ENCODE assay signal across 8 mouse cellular contexts in genomic region chr4:150798783-150799530, GRCm38 (mm10). TPM values are rescaled to one million over a fixed set of nuclear protein-coding genes. Genes with fewer than 3 reads are reported as not detected.
DNase-seq lines count a peak whose midpoint lies in the region; ATAC-seq and TF ChIP-seq lines count a peak whose summit lies in the region.

No protein-coding gene starts in this region.

- no peaks in the 10 kb centered on the region for H3K79me2 ChIP-seq in C2C12 (ENCODE audit: control insufficient read depth, insufficient read depth)

- 12% methylated on average over 13 of the region's 13 CpGs for WGBS in embryonic facial prominence, embryonic 14.5 days
- WGBS in intestine, postnatal 0 days, result 8% methylated on average over 13 of the region's 13 CpGs
- WGBS in liver, embryonic 14.5 days (ENCODE audit: insufficient replicate concordance), result 13% methylated on average over 13 of the region's 13 CpGs
- 12% methylated on average over 13 of the region's 13 CpGs for WGBS in stomach, postnatal 0 days

- peaks cover 24% of the 10 kb centered on the region for H3K4me1 ChIP-seq in embryonic facial prominence, embryonic 14.5 days (ENCODE audit: control insufficient read depth, insufficient read depth, low read length)
- H3K4me1 ChIP-seq in intestine, postnatal 0 days (replicated peaks; ENCODE audit: control insufficient read depth, insufficient read depth, low read length), result peaks cover 8% of the 10 kb centered on the region; the same call in 1 of the 2 replicates
- H3K4me1 ChIP-seq in liver, embryonic 14.5 days (replicated peaks; ENCODE audit: control insufficient read depth in 2 of 2, insufficient read depth in 2 of 2, low read length in 1 of 2), result peaks cover 0 to 17% of the 10 kb centered on the region in 2 experiments; a peak in 2 of 4 replicates
- peaks cover 2% of the 10 kb centered on the region; the same call in 1 of the 2 replicates for H3K4me1 ChIP-seq in stomach, postnatal 0 days (replicated peaks; ENCODE audit: control insufficient read depth, insufficient read depth)

- no peaks in the 10 kb centered on the region for H3K27me3 ChIP-seq in C2C12 (ENCODE audit: control insufficient read depth, insufficient read depth, insufficient read length)
- no peaks in the 10 kb centered on the region for H3K27me3 ChIP-seq in embryonic facial prominence, embryonic 14.5 days (replicated peaks; ENCODE audit: control insufficient read depth, insufficient read depth, low read length)
- no peaks in the 10 kb centered on the region for H3K27me3 ChIP-seq in intestine, postnatal 0 days (replicated peaks; ENCODE audit: control insufficient read depth, insufficient read depth, low read length)
- H3K27me3 ChIP-seq in liver, embryonic 14.5 days (ENCODE audit: control insufficient read depth, insufficient read depth, low read length), result no peaks in the 10 kb centered on the region
- no peaks in the 10 kb centered on the region for H3K27me3 ChIP-seq in stomach, postnatal 0 days (ENCODE audit: control insufficient read depth, insufficient read depth, low read length)

- peak overlapping the region; percentile 30 for H3K4me2 ChIP-seq in embryonic facial prominence, embryonic 14.5 days (ENCODE audit: low read depth, low read length)
- H3K4me2 ChIP-seq in intestine, postnatal 0 days (replicated peaks; ENCODE audit: low read depth), result peak overlapping the region; percentile 31
- no peak overlapping the region for H3K4me2 ChIP-seq in liver, embryonic 14.5 days (ENCODE audit: low read depth)
- peak overlapping the region; percentile 11; the same call in 1 of the 2 replicates for H3K4me2 ChIP-seq in stomach, postnatal 0 days (replicated peaks; ENCODE audit: low read depth)

- H3ac ChIP-seq in C2C12 (ENCODE audit: control insufficient read depth, insufficient read length, low read depth), result no peak overlapping the region

- peak; percentile 72 for ATAC-seq in embryonic facial prominence, embryonic 14.5 days (ENCODE audit: low read depth)
- ATAC-seq in intestine, postnatal 0 days, result peak; percentile 72
- 0 out of 2 replicates have a peak, but pooled peaks have one; percentile 37 for ATAC-seq in liver, embryonic 14.5 days (ENCODE audit: insufficient read depth)
- ATAC-seq in stomach, postnatal 0 days (ENCODE audit: low FRiP score, low TSS enrichment), result peak; percentile 87

- no peaks in the 10 kb centered on the region for H3K79me3 ChIP-seq in C2C12 (ENCODE audit: low read depth)

- DNase-seq in 3134 (ENCODE audit: extremely low read depth, insufficient read length, low spot score), result peak; percentile 70
- DNase-seq in embryonic facial prominence, embryonic 14.5 days (ENCODE audit: low spot score), result peak; percentile 83
- no peak for DNase-seq in liver, embryonic 14.5 days (ENCODE audit: low read depth in 3 of 3, low spot score in 3 of 3)
- peak; percentile 70 for DNase-seq in stomach, postnatal 0 days (ENCODE audit: low spot score)
- DNase-seq in cerebellum, adult 8-10 months, result no peak
- DNase-seq in ovary, postnatal 10 days (ENCODE audit: low spot score), result no peak

- H3K9me3 ChIP-seq in embryonic facial prominence, embryonic 14.5 days (ENCODE audit: control insufficient read depth, low read length), result no peaks in the 10 kb centered on the region
- no peaks in the 10 kb centered on the region for H3K9me3 ChIP-seq in intestine, postnatal 0 days (ENCODE audit: control insufficient read depth)
- no peaks in the 10 kb centered on the region for H3K9me3 ChIP-seq in liver, embryonic 14.5 days (ENCODE audit: control insufficient read depth, low read length)
- H3K9me3 ChIP-seq in stomach, postnatal 0 days (ENCODE audit: control insufficient read depth, low read length), result no peaks in the 10 kb centered on the region

- no peak for TF ChIP-seq CTCF in C2C12 (IDR thresholded peaks at IDR 0.05; ENCODE audit: control insufficient read depth, insufficient read depth, insufficient read length)
- TF ChIP-seq CTCF in intestine, postnatal 0 days (IDR thresholded peaks at IDR 0.05; ENCODE audit: low read depth), result no peak
- no peak for TF ChIP-seq CTCF in liver, embryonic 14.5 days (IDR thresholded peaks at IDR 0.05; ENCODE audit: low read depth)
- TF ChIP-seq CTCF in stomach, postnatal 0 days (IDR thresholded peaks at IDR 0.05; ENCODE audit: low read depth), result no peak

- no peaks in the 10 kb centered on the region for H3K36me3 ChIP-seq in C2C12 (ENCODE audit: control insufficient read depth, insufficient read depth)
- H3K36me3 ChIP-seq in embryonic facial prominence, embryonic 14.5 days (ENCODE audit: control insufficient read depth, insufficient read depth, low read length), result no peaks in the 10 kb centered on the region
- no peaks in the 10 kb centered on the region for H3K36me3 ChIP-seq in intestine, postnatal 0 days (ENCODE audit: control insufficient read depth, insufficient read depth)
- H3K36me3 ChIP-seq in liver, embryonic 14.5 days (replicated peaks; ENCODE audit: control insufficient read depth, insufficient read depth, low read depth), result no peaks in the 10 kb centered on the region
- no peaks in the 10 kb centered on the region for H3K36me3 ChIP-seq in stomach, postnatal 0 days (ENCODE audit: control insufficient read depth, insufficient read depth, low read length)

- no peak for TF ChIP-seq EP300 in liver, embryonic 14.5 days (IDR thresholded peaks at IDR 0.05; ENCODE audit: low read depth)
- peak; percentile 24 for TF ChIP-seq EP300 in stomach, postnatal 0 days (optimal IDR thresholded peaks at IDR 0.05)

- peak overlapping the region; percentile 70 for H3K27ac ChIP-seq in embryonic facial prominence, embryonic 14.5 days (replicated peaks; ENCODE audit: low read depth, low read length)
- H3K27ac ChIP-seq in intestine, postnatal 0 days (ENCODE audit: low read depth, low read length), result peak overlapping the region; percentile 91
- no peak overlapping the region for H3K27ac ChIP-seq in liver, embryonic 14.5 days
- peak overlapping the region; percentile 81 for H3K27ac ChIP-seq in stomach, postnatal 0 days (replicated peaks)

- no peak overlapping the region for H3K9ac ChIP-seq in embryonic facial prominence, embryonic 14.5 days (ENCODE audit: low read depth, low read length)
- peak overlapping the region; percentile 31; the same call in 1 of the 2 replicates for H3K9ac ChIP-seq in intestine, postnatal 0 days (ENCODE audit: low read depth, low read length)
- H3K9ac ChIP-seq in liver, embryonic 14.5 days (replicated peaks), result no peak overlapping the region
- H3K9ac ChIP-seq in stomach, postnatal 0 days (ENCODE audit: low read length), result no peak overlapping the region

- H3K4me3 ChIP-seq in C2C12 (ENCODE audit: insufficient read depth, poor library complexity, severe bottlenecking), result no peak overlapping the region
- H3K4me3 ChIP-seq in embryonic facial prominence, embryonic 14.5 days (ENCODE audit: low read depth, low read length), result no peak overlapping the region
- H3K4me3 ChIP-seq in intestine, postnatal 0 days (ENCODE audit: low read depth, low read length), result no peak overlapping the region
- H3K4me3 ChIP-seq in liver, embryonic 14.5 days (ENCODE audit: insufficient read depth in 1 of 2, low read depth in 2 of 2, low read length in 2 of 2), result no peak overlapping the region
- no peak overlapping the region for H3K4me3 ChIP-seq in stomach, postnatal 0 days (ENCODE audit: low read depth, low read length)

TF ChIP-seq in C2C12, 6 proteins besides CTCF, POLR2A, EP300 and RAD21:
- peak; percentile 77 for TF ChIP-seq FOSL1 (IDR thresholded peaks at IDR 0.05; ENCODE audit: insufficient read depth, low read length, poor library complexity, severe bottlenecking)
- TF ChIP-seq MYOD1 (IDR thresholded peaks at IDR 0.05; ENCODE audit: control insufficient read depth, insufficient read length, low read depth), result peak; percentile 97
- TF ChIP-seq CEBPB (IDR thresholded peaks at IDR 0.05; ENCODE audit: low read depth), result no peak

RNA-seq across cellular contexts. Expression of gene Errfi1, which starts 54.8 kb away (rescaled TPM):
- polyA plus RNA-seq in C2C12 (2012; fragmentation: generic; extraction: Trizol), result 111 TPM
- 25.5 and 26.7 TPM in 2 replicates for polyA plus RNA-seq in embryonic facial prominence, embryonic 14.5 days (2014; fragmentation: Nextera tagmentation; extraction: Ambion mirVana)
- polyA plus RNA-seq in intestine, postnatal 0 days (2015; fragmentation: Nextera tagmentation; extraction: Ambion mirVana), result 27.2 and 27.7 TPM in 2 replicates
- polyA plus RNA-seq in liver, embryonic 14.5 days (2012; rRNA removed), result 11.3 and 12.6 TPM in 2 replicates
- 23.1 and 26.1 TPM in 2 replicates for polyA plus RNA-seq in liver, embryonic 14.5 days (2014; fragmentation: Nextera tagmentation; extraction: Ambion mirVana)
- polyA plus RNA-seq in stomach, postnatal 0 days (2015; fragmentation: Nextera tagmentation; extraction: Ambion mirVana), result 30.6 and 32.1 TPM in 2 replicates

Comparison
In these comparisons a context has a peak if more than half of its experiments do, and no peak if none do; other contexts are left out.
1. DNase-seq: peak in 3134 (single experiment), embryonic facial prominence, embryonic 14.5 days (single experiment) and stomach, postnatal 0 days (single experiment); none in liver, embryonic 14.5 days (0 of 3), cerebellum, adult 8-10 months (single experiment) and ovary, postnatal 10 days (single experiment).
2. ATAC-seq: peak in every context shown above with its lines; median percentile 87 in stomach, postnatal 0 days; 72 in embryonic facial prominence, embryonic 14.5 days; 72 in intestine, postnatal 0 days; 37 in liver, embryonic 14.5 days.